Mouse (Mus musculus) frontal cortex, adult 2 months (tissue): ENCODE data around the gene C1qtnf6. TPM values are rescaled to one million over a fixed set of nuclear protein-coding genes. Genes with fewer than 3 reads are reported as not detected.

Experiments used
- DNase-seq, 2 experiments: peaks; one replicate each; pipeline ENCODE4 v3.0.0; 2022; ENCODE audit warnings: low spot score in 1 of 2; ENCODE audit errors: extremely low spot score in 1 of 2
- polyA plus RNA-seq: library from polyadenylated mRNA; depleted of rRNA; stranded (reverse); fragments of >200 nt; gene quantifications from 2 replicates; pipeline ENCODE4 v1.2.3, GENCODE M21; 2012; rRNA removed

Gene C1qtnf6
- 4.7 and 4.9 TPM in 2 replicates for polyA plus RNA-seq

GRCm38 (mm10) chr15:78530671-78531450 lies at the start of gene C1qtnf6:
Gene C1qtnf6, minus strand, starts transcription at chr15:78531416.
- DNase-seq, result peak in 1 of 2 experiments; percentile 38

DNA sequence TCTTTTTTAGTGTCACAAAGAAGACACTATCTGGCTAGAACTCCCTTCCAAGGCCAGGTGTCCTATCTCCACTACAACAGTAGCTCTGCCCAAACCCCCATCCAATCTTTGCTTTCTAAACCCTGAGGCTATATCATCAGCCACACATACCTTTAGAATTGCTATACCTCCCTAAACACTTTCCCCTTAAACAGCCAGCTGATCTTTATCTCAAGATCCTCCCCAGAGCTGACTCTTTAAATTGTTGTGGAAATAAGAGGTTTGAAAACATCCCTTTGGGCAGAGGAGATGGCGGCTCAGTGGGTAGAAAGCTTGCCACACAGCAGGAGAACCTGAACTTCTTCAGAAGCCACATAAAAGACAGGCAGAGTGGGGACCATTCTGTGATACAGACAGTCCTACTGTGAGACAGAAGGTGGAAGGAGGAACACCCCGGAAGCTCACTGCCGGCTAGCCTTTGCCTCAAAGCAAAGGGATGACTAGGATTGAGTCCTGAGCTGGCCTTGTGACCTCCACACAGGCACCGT lies 45.1 kb upstream of the C1qtnf6 start:
- DNase-seq, result no peak

DNA sequence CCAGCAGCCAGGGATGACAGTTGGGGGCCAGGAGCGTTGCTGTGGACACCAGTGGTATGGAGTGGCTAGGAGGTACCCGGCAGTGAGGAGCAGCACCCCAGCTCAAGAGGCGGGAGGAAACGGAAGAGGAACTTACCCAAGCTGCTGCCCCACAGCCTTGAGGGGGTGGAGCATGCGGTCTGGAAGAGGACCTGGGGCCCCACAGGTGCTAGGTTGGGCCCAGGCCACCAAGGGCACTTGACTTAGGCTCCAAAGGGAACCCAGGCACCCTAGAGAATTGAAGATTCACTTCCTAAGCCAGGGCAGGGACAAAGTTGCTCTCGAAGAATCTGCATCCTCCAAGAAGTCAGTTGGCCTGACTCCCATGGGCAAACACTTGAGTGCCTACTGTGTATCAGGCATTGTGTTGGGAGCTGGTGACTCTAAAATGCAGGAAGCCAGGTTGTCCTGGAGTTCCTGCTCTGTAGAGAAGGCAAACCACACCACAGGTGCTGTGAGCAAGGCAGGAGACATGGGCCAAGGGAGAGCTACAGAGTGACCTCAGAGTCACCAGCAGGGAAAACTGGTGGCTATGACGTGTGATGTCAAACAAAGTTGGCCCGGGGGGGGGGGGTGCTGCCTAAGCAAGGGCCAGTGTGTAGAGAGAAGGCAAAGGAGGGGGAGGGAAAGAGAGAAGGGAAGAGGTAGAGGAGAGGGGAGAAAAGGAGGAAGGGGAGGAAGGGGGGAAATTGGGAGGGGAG lies 41.6 kb upstream of the C1qtnf6 start, which contains the start of gene Rac2:
TSS of gene Rac2 (minus strand) at position 126 of the 740 bp plus-strand sequence.
- no peak for DNase-seq

GRCm38 (mm10) chr15:78572270-78572600 lies 41.0 kb upstream of the C1qtnf6 start:
- DNase-seq, result no peak

DNA sequence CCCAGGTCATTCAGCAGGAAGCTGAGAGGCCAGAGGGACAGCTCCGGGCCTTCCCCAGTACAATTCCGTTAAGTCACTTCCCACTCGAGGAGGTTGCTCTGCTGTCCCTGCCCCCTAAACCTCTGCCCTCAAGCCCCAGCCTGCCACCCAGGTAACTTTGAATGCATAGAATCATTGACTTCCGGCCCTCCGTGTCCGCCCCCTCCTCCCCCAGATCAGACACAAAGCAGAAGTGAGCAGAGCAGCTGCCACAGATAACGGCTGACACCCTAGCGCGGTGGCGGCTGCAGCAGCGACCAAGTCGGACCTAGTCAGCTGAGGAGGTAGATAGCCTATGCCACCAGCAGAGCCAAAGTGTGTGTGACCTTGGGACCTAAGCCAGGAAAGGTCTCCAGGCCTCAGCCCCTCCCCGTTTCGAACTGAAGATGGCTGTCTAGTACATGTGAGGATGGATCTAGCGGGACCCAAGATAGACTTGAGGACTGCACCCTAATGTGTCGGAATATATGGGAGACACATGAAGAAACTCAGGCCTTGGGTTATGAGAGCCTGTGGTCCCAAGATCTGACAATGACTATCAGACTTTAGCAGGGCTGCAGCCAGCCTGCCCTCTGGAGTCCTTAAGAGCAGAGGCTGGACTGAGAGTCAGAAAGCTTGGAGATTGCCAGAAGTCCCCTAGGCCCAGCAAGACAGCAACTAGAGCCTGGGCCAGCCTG lies 40.5 kb upstream of the C1qtnf6 start:
- DNase-seq, result no peak

DNA sequence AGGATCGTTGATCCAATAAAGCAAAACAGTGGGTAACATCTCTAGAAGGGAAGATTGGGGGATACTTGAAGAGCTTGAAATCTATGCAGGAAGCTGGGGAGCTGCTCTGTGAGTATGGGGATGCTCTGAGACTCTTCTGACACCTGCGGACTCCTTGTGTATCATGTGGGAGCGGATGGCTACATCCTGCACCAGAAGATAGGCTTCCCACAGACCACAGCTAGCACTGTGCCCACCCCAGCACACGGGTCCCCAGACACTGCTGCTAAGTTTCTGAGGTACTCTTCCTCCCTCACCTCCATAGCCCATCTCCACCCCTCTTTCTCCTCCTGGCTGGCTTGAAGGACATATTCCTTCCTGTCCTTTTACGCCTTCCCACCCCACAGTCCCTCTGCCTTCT lies 39.0 kb upstream of the C1qtnf6 start:
- DNase-seq, result no peak

DNA sequence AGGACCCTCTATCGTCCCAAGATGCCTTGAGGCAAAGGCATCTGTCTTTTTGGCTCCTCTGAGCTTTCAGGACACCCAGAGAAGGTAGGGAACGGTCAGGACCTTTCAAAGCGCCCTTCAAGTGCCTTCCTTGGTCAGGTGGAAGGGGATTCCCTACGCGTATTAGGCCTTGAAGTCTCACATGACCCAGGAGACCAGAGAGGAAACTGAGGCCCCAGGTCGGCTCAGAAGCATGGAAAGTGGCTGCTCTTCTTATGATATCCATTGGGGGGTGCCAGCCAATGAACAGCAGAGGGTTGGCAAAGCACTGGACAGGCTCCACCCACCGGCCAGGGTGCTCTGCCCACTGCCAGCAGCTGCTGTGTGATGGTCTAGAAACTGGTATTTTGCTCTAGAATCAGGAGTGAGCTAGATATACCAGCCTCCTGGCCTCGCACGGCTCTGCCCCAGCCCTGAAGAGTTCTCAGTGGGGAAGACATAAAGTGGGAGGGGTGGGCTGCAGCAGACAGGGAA lies 36.4 kb upstream of the C1qtnf6 start:
- DNase-seq, result no peak

- no peak for DNase-seq
Observed at GRCm38 (mm10) chr15:78564764-78565435, 33.7 kb upstream of the C1qtnf6 start.

- no peak for DNase-seq
Observed at GRCm38 (mm10) chr15:78563937-78564336, 32.7 kb upstream of the C1qtnf6 start.

DNA sequence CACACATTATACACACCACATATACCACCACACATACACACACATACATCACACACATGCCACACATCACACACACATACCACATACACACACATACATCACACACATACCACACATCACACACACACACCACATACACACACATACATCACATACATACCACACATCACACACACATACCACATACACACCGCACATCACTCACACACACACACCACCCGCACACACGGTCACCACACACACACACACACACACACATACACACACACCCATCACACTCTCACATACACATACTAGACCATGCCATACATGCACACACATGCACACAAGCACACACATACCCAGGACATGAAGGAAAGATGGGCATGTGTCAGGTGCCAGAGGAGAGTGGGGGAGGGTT lies 32.1 kb upstream of the C1qtnf6 start:
- DNase-seq, result no peak

- no peak for DNase-seq
Observed at GRCm38 (mm10) chr15:78559141-78559979, 28.1 kb upstream of the C1qtnf6 start.

DNA sequence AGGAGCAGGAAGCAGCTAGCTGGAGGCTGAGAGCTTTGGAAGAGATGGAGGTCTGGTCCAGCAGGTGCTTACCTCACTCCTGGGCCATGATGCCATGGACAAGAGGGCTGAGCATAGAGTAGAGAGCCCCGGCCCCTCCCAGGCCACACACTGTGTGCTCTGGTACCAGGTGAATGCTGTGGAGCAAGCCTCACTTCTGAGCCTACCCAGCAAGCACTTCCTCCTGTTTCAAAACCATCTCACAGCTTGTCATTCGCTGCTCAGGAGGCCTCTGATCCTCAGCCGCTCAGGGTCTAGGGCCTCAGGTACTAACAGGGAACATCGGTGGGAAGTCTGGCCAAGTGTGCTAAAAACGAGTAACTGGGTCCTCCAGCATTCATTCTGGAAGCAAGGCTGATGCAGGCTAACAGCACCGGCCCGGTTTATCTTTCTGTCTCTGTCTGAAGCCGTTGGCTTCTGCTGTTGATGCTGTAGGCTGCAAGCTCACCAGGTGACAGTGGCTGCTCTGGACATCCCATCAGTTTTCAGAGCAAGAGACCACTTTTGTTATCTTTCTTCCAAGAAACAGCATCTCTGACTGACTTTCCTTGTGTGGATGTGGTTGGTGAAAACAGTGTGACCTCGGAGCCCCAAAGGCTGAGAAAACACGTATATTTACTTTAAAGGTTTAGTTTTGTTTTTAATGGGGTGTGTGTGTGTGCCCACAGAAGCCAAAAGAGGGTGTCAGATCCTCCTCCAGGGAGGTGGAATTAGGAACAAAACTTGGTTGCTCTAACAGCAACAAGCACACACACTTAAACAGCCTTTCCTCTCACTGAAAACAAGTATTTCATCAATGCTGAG lies 26.7 kb upstream of the C1qtnf6 start:
- DNase-seq, result no peak

GRCm38 (mm10) chr15:78554545-78555313 lies 23.5 kb upstream of the C1qtnf6 start:
- DNase-seq, result no peak

DNA sequence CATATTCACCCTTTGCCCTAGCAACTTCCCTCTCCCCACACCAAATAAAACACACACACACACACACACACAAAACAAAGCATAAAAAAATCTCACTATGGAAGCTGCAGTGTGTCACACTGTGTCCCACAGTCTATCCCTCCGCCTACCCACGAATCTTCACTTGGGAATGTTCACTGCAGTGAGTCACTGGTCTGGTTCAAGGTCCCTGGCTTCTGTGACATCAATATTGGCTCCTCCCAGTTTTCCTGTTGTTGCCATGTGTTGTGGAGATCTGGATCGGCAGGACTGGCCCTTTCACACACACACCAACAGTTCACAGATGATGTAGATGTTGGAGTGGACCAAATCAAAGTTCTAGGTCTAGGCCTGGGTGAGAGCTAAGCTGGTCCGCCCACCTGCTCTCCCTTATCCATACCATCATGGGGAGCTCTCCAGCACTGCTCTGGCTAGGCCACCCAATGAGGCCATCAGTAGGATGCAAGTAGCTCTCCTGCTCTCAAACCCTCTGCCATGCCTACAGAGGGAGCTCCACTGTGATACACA lies 18.0 kb upstream of the C1qtnf6 start:
- DNase-seq, result no peak

DNA sequence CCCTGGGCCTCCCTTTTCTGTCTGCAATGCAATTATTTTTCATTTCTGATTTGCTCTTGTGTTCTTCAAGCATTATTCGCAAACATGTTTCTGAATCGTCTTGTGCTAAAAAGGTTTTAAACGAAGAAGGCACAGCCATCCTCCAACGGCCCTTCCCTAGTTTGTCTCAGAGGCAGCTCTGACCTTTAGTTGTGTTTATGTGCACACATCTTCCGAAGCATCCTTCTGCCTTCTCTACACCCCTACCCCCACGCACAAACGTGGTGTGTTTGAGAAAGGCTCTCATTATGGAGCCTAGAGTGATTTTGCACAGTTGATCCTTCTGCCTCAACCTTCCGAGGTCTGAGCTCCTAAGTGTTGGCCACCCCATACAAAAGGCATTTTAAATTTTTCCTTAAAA lies 17.5 kb upstream of the C1qtnf6 start:
- no peak for DNase-seq

DNA sequence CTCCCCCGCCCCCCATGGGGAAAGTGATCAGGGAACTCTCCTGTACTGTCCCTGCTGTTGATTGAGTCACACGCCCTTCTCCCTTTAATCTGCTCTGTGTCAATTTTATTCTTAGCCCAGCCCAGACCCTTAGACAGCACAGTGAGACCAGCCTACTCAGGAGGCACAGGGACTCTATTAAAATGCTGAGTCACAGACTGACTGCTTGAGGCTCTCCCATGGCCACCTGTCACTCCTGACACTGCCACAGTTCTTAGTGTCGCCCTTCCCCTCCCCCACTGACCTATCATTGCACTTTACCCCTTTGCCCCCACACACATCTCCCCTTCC lies 17.1 kb upstream of the C1qtnf6 start:
- no peak for DNase-seq

GRCm38 (mm10) chr15:78547415-78548335 lies 16.5 kb upstream of the C1qtnf6 start:
- DNase-seq, result peak in 1 of 2 experiments; percentile 54
